Mouse (Mus musculus) T-helper 2 cell (primary cell): ENCODE measurements around the gene Gna11.

ENCODE experiments used
- in situ Hi-C: fragments of 300-600 bp; cut with MboI, MseI; formaldehyde crosslinking; loops from one replicate; pipeline ENCODE4 v1.15.1; 2025; ENCODE audit warnings: high pct_unique_total_duplicates

The Gna11 gene

GRCm38 (mm10) chr10:81489941-81490340 is 55.0 kb downstream of the Gna11 start:
- in situ Hi-C loops: loop anchor here (10.0 kb wide), 1 partner anchor 45 kb away; no protein-coding TSS in a partner anchor

GRCm38 (mm10) chr10:81488081-81488480 is 56.9 kb downstream of the Gna11 start:
- in situ Hi-C loops: loop anchor here (10.0 kb wide), 1 partner anchor 47 kb away; no protein-coding TSS in a partner anchor

GRCm38 (mm10) chr10:81486496-81486895 is 58.5 kb downstream of the Gna11 start:
- in situ Hi-C loops: loop anchor here (10.0 kb wide), 1 partner anchor 48 kb away; no protein-coding TSS in a partner anchor

- in situ Hi-C loops: loop anchor here (10.0 kb wide), 1 partner anchor 49 kb away; no protein-coding TSS in a partner anchor
These were observed 59.4 kb downstream of the Gna11 start for GRCm38 (mm10) chr10:81485479-81486018.

- in situ Hi-C loops: loop anchor here (10.0 kb wide), 1 partner anchor 50 kb away; no protein-coding TSS in a partner anchor
These were observed 59.9 kb downstream of the Gna11 start for GRCm38 (mm10) chr10:81485060-81485449.

GRCm38 (mm10) chr10:81484441-81485059 is 60.4 kb downstream of the Gna11 start:
- in situ Hi-C loops: loop anchor here (10.0 kb wide), 1 partner anchor 50 kb away; no protein-coding TSS in a partner anchor

- in situ Hi-C loops: loop anchor here (10.0 kb wide), 1 partner anchor 51 kb away; no protein-coding TSS in a partner anchor
These were observed 61.0 kb downstream of the Gna11 start for GRCm38 (mm10) chr10:81483983-81484382.

- in situ Hi-C loops: loop anchor here (10.0 kb wide), 1 partner anchor 52 kb away; no protein-coding TSS in a partner anchor
These were observed 62.5 kb downstream of the Gna11 start, which contains the start of gene Celf5 for GRCm38 (mm10) chr10:81482533-81482889. Gene Celf5, minus strand, starts transcription at chr10:81482709.

GRCm38 (mm10) chr10:81481605-81482532 is 63.1 kb downstream of the Gna11 start:
- in situ Hi-C loops: loop anchor here (10.0 kb wide), 1 partner anchor 53 kb away; no protein-coding TSS in a partner anchor
